Mouse (Mus musculus): ENCODE data around the gene Chka. TPM values are rescaled to one million over a fixed set of nuclear protein-coding genes. Genes with fewer than 3 reads are reported as not detected.

Gene Chka
- polyA plus RNA-seq, 1 experiment from 2014 or later: 54.7 TPM

DNA sequence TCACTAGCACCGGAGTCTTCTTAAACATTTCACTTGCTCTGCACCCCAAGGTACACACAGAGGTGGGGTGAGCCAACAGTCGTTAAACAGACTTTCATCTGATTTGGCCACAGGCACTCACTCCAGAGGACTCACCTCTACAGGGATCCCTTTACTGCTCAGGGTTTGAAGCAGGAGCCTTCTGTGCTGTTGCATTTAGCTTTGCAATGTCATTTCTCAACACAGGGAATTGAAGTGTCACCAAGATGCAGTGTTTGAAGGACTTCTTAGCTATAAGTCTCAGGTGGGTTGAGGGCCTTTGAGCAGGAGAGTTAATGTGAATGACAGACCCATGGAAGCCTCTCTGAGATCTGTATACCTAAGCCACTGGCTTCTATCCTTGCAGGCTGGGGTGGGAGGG lies 7.9 kb upstream of the Chka start:
- DNase-seq (ENCODE audit: low spot score) (no peak), ATAC-seq (ENCODE audit: low FRiP score) (no peak)
- Histone ChIP-seq H3K27me3 (ENCODE audit: control insufficient read depth, insufficient read depth, low read length) (no peaks in the 10 kb centered on the region), H3K4me2 (replicated peaks) (no peak overlapping the region), H3K4me3 (replicated peaks; ENCODE audit: low read length) (no peak overlapping the region), H3K9ac (no peak overlapping the region), H3K4me1 (replicated peaks; ENCODE audit: control insufficient read depth, insufficient read depth, low read length) (no peaks in the 10 kb centered on the region), H3K36me3 (replicated peaks; ENCODE audit: control insufficient read depth, insufficient read depth) (no peaks in the 10 kb centered on the region), H3K9me3 (ENCODE audit: control insufficient read depth, low read length) (no peaks in the 10 kb centered on the region), H3K27ac (no peak overlapping the region)
- 89% methylated on average over 2 of the region's 2 CpGs for WGBS

GRCm38 (mm10) chr19:3844836-3845235 lies 6.7 kb upstream of the Chka start:
- ATAC-seq (ENCODE audit: low FRiP score) (no peak), DNase-seq (ENCODE audit: low spot score) (no peak)
- no peak overlapping the region for H3K27ac ChIP-seq
- H3K27me3 ChIP-seq (ENCODE audit: control insufficient read depth, insufficient read depth, low read length): no peaks in the 10 kb centered on the region
- H3K4me3 ChIP-seq (replicated peaks; ENCODE audit: low read length): no peak overlapping the region
- H3K4me1 ChIP-seq (replicated peaks; ENCODE audit: control insufficient read depth, insufficient read depth, low read length): no peaks in the 10 kb centered on the region
- WGBS: 93% methylated on average over 1 of the region's 1 CpGs
- no peak overlapping the region for H3K9ac ChIP-seq
- no peak overlapping the region for H3K4me2 ChIP-seq (replicated peaks)
- no peaks in the 10 kb centered on the region for H3K36me3 ChIP-seq (replicated peaks; ENCODE audit: control insufficient read depth, insufficient read depth)
- no peaks in the 10 kb centered on the region for H3K9me3 ChIP-seq (ENCODE audit: control insufficient read depth, low read length)

DNA sequence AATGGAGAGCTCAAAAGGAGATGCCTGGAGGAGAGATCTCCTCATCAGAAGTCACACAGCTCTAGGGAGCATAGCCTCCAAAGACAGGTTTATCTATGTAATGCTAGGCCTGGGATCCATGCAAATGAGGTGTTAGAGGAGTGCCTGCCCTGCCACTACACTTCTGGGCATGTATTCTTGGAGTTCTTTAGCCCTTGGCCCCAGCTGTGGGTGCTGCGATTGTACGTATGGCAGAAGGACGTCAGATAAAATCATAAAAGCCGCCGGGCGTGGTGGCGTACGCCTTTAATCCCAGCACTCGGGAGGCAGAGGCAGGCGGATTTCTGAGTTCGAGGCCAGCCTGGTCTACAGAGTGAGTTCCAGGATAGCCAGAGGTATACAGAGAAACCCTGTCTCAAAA lies 6.2 kb upstream of the Chka start:
- ATAC-seq (ENCODE audit: low FRiP score) (no peak), DNase-seq (ENCODE audit: low spot score) (no peak)
- H3K27me3 ChIP-seq (ENCODE audit: control insufficient read depth, insufficient read depth, low read length): no peaks in the 10 kb centered on the region
- H3K4me2 ChIP-seq (replicated peaks): no peak overlapping the region
- no peak overlapping the region for H3K9ac ChIP-seq
- H3K9me3 ChIP-seq (ENCODE audit: control insufficient read depth, low read length): no peaks in the 10 kb centered on the region
- H3K36me3 ChIP-seq (replicated peaks; ENCODE audit: control insufficient read depth, insufficient read depth): no peaks in the 10 kb centered on the region
- no peaks in the 10 kb centered on the region for H3K4me1 ChIP-seq (replicated peaks; ENCODE audit: control insufficient read depth, insufficient read depth, low read length)
- no peak overlapping the region for H3K27ac ChIP-seq
- 95% methylated on average over 11 of the region's 11 CpGs for WGBS
- H3K4me3 ChIP-seq (replicated peaks; ENCODE audit: low read length): no peak overlapping the region

DNA sequence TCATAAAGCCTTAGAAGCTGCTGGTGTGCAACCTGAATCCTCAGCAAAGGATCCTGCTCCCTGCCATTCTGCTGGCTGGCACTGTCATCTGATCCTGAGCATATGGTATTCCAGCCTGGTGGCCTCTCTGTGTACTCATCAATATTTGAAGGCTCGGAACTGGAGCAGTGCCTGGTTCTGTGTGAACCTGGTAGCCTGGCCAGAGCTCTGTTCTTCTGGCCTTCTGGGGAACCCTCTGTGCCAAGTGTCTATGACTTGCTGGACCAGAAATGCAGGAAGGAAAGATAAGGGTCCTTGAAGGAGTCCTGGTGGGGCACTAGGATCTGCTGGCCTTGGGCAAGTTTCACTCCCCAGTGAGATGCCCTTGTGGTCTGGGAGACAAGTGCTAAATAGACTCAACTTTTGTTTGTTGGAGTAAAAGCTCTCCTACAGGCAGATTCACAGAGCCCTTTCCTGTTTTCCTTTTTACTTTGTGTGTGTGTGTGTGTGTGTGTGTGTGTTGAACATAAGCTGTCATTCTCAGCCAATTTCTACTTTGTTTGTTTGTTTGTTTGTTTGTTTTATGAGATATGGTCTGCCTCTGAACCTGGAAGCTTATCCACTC lies 5.7 kb upstream of the Chka start:
- DNase-seq (ENCODE audit: low spot score): no peak
- Histone ChIP-seq H3K9me3 (ENCODE audit: control insufficient read depth, low read length) (no peaks in the 10 kb centered on the region), H3K36me3 (replicated peaks; ENCODE audit: control insufficient read depth, insufficient read depth) (no peaks in the 10 kb centered on the region), H3K27me3 (ENCODE audit: control insufficient read depth, insufficient read depth, low read length) (no peaks in the 10 kb centered on the region), H3K4me1 (replicated peaks; ENCODE audit: control insufficient read depth, insufficient read depth, low read length) (no peaks in the 10 kb centered on the region), H3K9ac (no peak overlapping the region), H3K4me3 (replicated peaks; ENCODE audit: low read length) (no peak overlapping the region), H3K4me2 (replicated peaks) (no peak overlapping the region), H3K27ac (no peak overlapping the region)
- no peak for ATAC-seq (ENCODE audit: low FRiP score)
- 71% methylated on average over 1 of the region's 1 CpGs for WGBS

- DNase-seq (ENCODE audit: low spot score) (no peak), ATAC-seq (ENCODE audit: low FRiP score) (no peak)
- WGBS: 82% methylated on average over 10 of the region's 10 CpGs
- no peak overlapping the region for H3K4me3 ChIP-seq (replicated peaks; ENCODE audit: low read length)
- H3K4me1 ChIP-seq (replicated peaks; ENCODE audit: control insufficient read depth, insufficient read depth, low read length): no peaks in the 10 kb centered on the region
- no peaks in the 10 kb centered on the region for H3K36me3 ChIP-seq (replicated peaks; ENCODE audit: control insufficient read depth, insufficient read depth)
- H3K27me3 ChIP-seq (ENCODE audit: control insufficient read depth, insufficient read depth, low read length): no peaks in the 10 kb centered on the region
- H3K9ac ChIP-seq: no peak overlapping the region
- no peak overlapping the region for H3K27ac ChIP-seq
- H3K9me3 ChIP-seq (ENCODE audit: control insufficient read depth, low read length): no peaks in the 10 kb centered on the region
- no peak overlapping the region for H3K4me2 ChIP-seq (replicated peaks)
Measured at GRCm38 (mm10) chr19:3846676-3847604, 4.6 kb upstream of the Chka start.

DNA sequence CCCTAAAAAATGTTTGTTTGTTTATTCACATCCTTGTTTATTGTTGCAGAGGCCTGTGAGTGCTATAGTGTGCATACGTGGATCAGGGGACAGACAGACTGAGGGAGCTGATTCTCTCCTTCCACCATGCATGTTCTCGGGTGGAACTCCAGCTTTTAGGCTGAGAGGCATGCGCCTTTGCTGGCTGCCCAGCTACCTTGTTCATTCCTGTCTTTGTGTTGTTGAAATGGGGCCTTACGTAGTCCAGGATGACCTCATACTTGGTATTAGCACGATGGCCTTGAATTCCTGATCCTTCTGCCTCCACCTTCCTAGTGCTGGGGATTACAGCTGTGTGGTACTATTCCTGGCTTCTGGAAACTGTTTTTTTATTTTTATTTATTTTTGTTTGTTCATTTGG lies 3.9 kb upstream of the Chka start:
- H3K4me3 ChIP-seq (replicated peaks; ENCODE audit: low read length): no peak overlapping the region
- H3K9me3 ChIP-seq (ENCODE audit: control insufficient read depth, low read length): no peaks in the 10 kb centered on the region
- ATAC-seq (ENCODE audit: low FRiP score) (no peak), DNase-seq (ENCODE audit: low spot score) (no peak)
- no peaks in the 10 kb centered on the region for H3K27me3 ChIP-seq (ENCODE audit: control insufficient read depth, insufficient read depth, low read length)
- no peaks in the 10 kb centered on the region for H3K36me3 ChIP-seq (replicated peaks; ENCODE audit: control insufficient read depth, insufficient read depth)
- no peak overlapping the region for H3K4me2 ChIP-seq (replicated peaks)
- H3K9ac ChIP-seq: no peak overlapping the region
- H3K4me1 ChIP-seq (replicated peaks; ENCODE audit: control insufficient read depth, insufficient read depth, low read length): no peaks in the 10 kb centered on the region
- H3K27ac ChIP-seq: no peak overlapping the region
- 90% methylated on average over 5 of the region's 5 CpGs for WGBS

- ATAC-seq (ENCODE audit: low FRiP score) (no peak), DNase-seq (ENCODE audit: low spot score) (no peak)
- Histone ChIP-seq H3K4me3 (replicated peaks; ENCODE audit: low read length) (no peak overlapping the region), H3K27ac (no peak overlapping the region), H3K4me1 (replicated peaks; ENCODE audit: control insufficient read depth, insufficient read depth, low read length) (peaks cover 5% of the 10 kb centered on the region), H3K9me3 (ENCODE audit: control insufficient read depth, low read length) (no peaks in the 10 kb centered on the region), H3K36me3 (replicated peaks; ENCODE audit: control insufficient read depth, insufficient read depth) (no peaks in the 10 kb centered on the region), H3K9ac (no peak overlapping the region), H3K27me3 (ENCODE audit: control insufficient read depth, insufficient read depth, low read length) (no peaks in the 10 kb centered on the region), H3K4me2 (replicated peaks) (no peak overlapping the region)
- 89% methylated on average over 7 of the region's 7 CpGs for WGBS
Measured at GRCm38 (mm10) chr19:3848207-3848808, 3.3 kb upstream of the Chka start.

DNA sequence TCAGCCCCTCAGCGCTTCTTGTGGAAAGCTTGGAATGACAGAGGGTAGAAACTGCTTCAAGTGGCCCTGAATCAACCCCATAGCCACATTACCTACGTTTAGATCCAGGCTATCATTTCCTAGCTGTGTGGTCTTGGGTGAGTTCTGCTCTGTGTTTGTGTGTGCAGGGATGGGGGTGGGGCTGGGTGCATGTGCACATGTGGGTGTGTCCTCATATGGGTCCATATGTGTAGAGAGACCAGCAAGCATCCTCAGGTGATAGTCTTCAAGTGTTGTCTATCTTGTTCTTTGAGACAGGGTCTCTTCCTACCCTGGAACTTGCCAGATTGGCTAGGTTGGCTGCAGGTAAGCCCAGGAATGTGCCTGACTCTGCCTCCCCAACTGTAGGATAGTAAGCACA lies 2.3 kb upstream of the Chka start:
- DNase-seq (ENCODE audit: low spot score): no peak
- H3K9ac ChIP-seq: no peak overlapping the region
- WGBS: 96% methylated on average over 2 of the region's 2 CpGs
- H3K4me2 ChIP-seq (replicated peaks): no peak overlapping the region
- no peak overlapping the region for H3K4me3 ChIP-seq (replicated peaks; ENCODE audit: low read length)
- no peaks in the 10 kb centered on the region for H3K9me3 ChIP-seq (ENCODE audit: control insufficient read depth, low read length)
- H3K27me3 ChIP-seq (ENCODE audit: control insufficient read depth, insufficient read depth, low read length): no peaks in the 10 kb centered on the region
- ATAC-seq (ENCODE audit: low FRiP score): no peak
- peaks cover 14% of the 10 kb centered on the region for H3K4me1 ChIP-seq (replicated peaks; ENCODE audit: control insufficient read depth, insufficient read depth, low read length)
- H3K36me3 ChIP-seq (replicated peaks; ENCODE audit: control insufficient read depth, insufficient read depth): no peaks in the 10 kb centered on the region
- H3K27ac ChIP-seq: no peak overlapping the region

DNA sequence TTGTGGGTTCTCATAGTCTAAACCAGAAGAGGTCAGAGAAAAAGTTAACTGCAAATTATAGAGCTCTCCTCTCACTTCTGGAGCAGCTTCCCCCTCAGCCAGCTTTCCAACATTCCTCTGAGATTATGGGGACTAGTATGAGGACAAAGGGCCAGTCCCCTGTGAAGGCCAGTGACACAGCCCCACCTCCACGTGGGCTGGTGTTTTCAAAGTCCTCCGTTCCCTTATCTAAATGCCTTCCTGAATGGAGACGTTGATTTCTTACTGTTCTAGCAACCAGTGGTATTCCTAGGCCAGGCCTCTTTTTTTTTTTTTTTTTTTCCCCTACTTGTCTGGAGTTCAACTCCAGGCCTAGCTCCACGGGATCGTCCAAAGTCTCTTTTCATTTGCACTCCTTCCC lies 1.5 kb upstream of the Chka start:
- Histone ChIP-seq H3K9me3 (ENCODE audit: control insufficient read depth, low read length) (no peaks in the 10 kb centered on the region), H3K36me3 (replicated peaks; ENCODE audit: control insufficient read depth, insufficient read depth) (no peaks in the 10 kb centered on the region), H3K9ac (no peak overlapping the region), H3K27ac (no peak overlapping the region), H3K4me1 (replicated peaks; ENCODE audit: control insufficient read depth, insufficient read depth, low read length) (peaks cover 20% of the 10 kb centered on the region), H3K4me2 (replicated peaks) (no peak overlapping the region), H3K4me3 (replicated peaks; ENCODE audit: low read length) (no peak overlapping the region), H3K27me3 (ENCODE audit: control insufficient read depth, insufficient read depth, low read length) (no peaks in the 10 kb centered on the region)
- ATAC-seq (ENCODE audit: low FRiP score) (no peak), DNase-seq (ENCODE audit: low spot score) (no peak)
- 55% methylated on average over 5 of the region's 5 CpGs for WGBS
